Mouse (Mus musculus): ENCODE data around the gene Ptges.

- TF ChIP-seq CTCF (IDR thresholded peaks at IDR 0.05; ENCODE audit: low read depth) (peak; percentile 52), EP300 (optimal IDR thresholded peaks at IDR 0.05) (no peak)
These were observed 23.3 kb upstream of the Ptges start, which contains the start of gene Tor1b for GRCm38 (mm10) chr2:30952824-30953490.

All from stomach, postnatal 0 days (tissue).